Mouse (Mus musculus) heart, embryonic 11.5 days (tissue): ENCODE data around the gene Agpat3. TPM values are rescaled to one million over a fixed set of nuclear protein-coding genes. Genes with fewer than 3 reads are reported as not detected.
A peak's percentile ranks its signal among the peaks of the same experiment; 100 is the strongest.

Experiments used
- ATAC-seq: fragments of 200-750 bp; cut with Nextera tagmentation; replicated peaks from 2 replicates; pipeline ENCODE4 v1.8.0; 2017; ENCODE audit warnings: moderate library complexity; ENCODE audit not compliant: insufficient number of reproducible peaks, low FRiP score, low TSS enrichment
- H3K27ac ChIP-seq: fragments of 300-500 bp; sonication (generic); 2 replicates; pipeline ENCODE4 v1.5.1; 2014; ENCODE audit warnings: mild to moderate bottlenecking, low read depth, low read length
- H3K27me3 ChIP-seq: fragments of 300-500 bp; sonication (generic); 2 replicates; pipeline ENCODE4 v1.6.1; 2014; ENCODE audit warnings: mild to moderate bottlenecking, low read length, mixed read lengths; ENCODE audit not compliant: control insufficient read depth, insufficient read depth
- H3K36me3 ChIP-seq: fragments of 300-500 bp; sonication (generic); 2 replicates; pipeline ENCODE4 v1.6.1; 2014; ENCODE audit warnings: mild to moderate bottlenecking, low read length, moderate library complexity, mixed read lengths; ENCODE audit not compliant: control insufficient read depth, insufficient read depth
- H3K4me1 ChIP-seq: fragments of 300-500 bp; sonication (generic); 2 replicates; pipeline ENCODE4 v1.6.1; 2014; ENCODE audit warnings: low read length; ENCODE audit not compliant: control insufficient read depth, insufficient read depth
- H3K4me2 ChIP-seq: fragments of 300-500 bp; sonication (generic); 2 replicates; pipeline ENCODE4 v1.6.1; 2014; ENCODE audit warnings: mild to moderate bottlenecking, moderate library complexity
- H3K4me3 ChIP-seq: fragments of 300-500 bp; sonication (generic); 2 replicates; pipeline ENCODE4 v1.5.1; 2014; ENCODE audit warnings: low read depth, low read length
- H3K9ac ChIP-seq: fragments of 300-500 bp; sonication (generic); 2 replicates; pipeline ENCODE4 v1.6.1; 2014; ENCODE audit warnings: mild to moderate bottlenecking, low read depth, low read length, moderate library complexity
- H3K9me3 ChIP-seq: fragments of 300-500 bp; sonication (generic); replicated peaks from 2 replicates; pipeline ENCODE4 v1.6.1; 2016; ENCODE audit warnings: low read length; ENCODE audit not compliant: control insufficient read depth
- WGBS: fragments of 180-500 bp; shearing (Covaris S2); extraction: QIAGEN DNeasy Blood & Tissue Kit; methylation state at CpG from one replicate; pipeline ENCODE4 v1.1.7; 2014; ENCODE audit not compliant: insufficient replicate concordance; 5-methylcytosine and 5-hydroxymethylcytosine counted together
- polyA plus RNA-seq: library from polyadenylated mRNA; unstranded; fragments of >200 nt; fragmentation: Nextera tagmentation; extraction: Ambion mirVana; gene quantifications from 2 replicates; pipeline ENCODE4 v1.2.1, GENCODE M21; 2014

Agpat3 gene
- polyA plus RNA-seq, 1 experiment from 2014 or later: 36.1 TPM

- no peak for ATAC-seq
Measured at GRCm38 (mm10) chr10:78324556-78325164, 27.6 kb downstream of the Agpat3 start.

GRCm38 (mm10) chr10:78323214-78323880 is 28.9 kb downstream of the Agpat3 start:
- 35% methylated on average over 7 of the region's 7 CpGs for WGBS
- no peak overlapping the region for H3K4me2 ChIP-seq
- no peak overlapping the region for H3K27ac ChIP-seq

More at GRCm38 (mm10) chr10:78324556-78325164, 27.6 kb downstream of the Agpat3 start:
- Histone ChIP-seq H3K9ac (no peak overlapping the region), H3K4me2 (no peak overlapping the region), H3K4me1 (peaks cover 7% of the 10 kb centered on the region), H3K9me3 (no peaks in the 10 kb centered on the region), H3K27ac (no peak overlapping the region), H3K27me3 (no peaks in the 10 kb centered on the region), H3K36me3 (no peaks in the 10 kb centered on the region), H3K4me3 (no peak overlapping the region)
- 84% methylated on average over 6 of the region's 6 CpGs for whole genome bisulfite sequencing

GRCm38 (mm10) chr10:78322806-78323205 is 29.5 kb downstream of the Agpat3 start:
- Histone ChIP-seq H3K4me1 (peaks cover 7% of the 10 kb centered on the region), H3K9me3 (no peaks in the 10 kb centered on the region), H3K4me2 (no peak overlapping the region), H3K36me3 (no peaks in the 10 kb centered on the region), H3K9ac (no peak overlapping the region), H3K27me3 (no peaks in the 10 kb centered on the region), H3K4me3 (no peak overlapping the region), H3K27ac (no peak overlapping the region)
- no peak for ATAC-seq
- no CpG with 5 or more reads among the region's 1 CpGs for WGBS

More at GRCm38 (mm10) chr10:78323214-78323880, 28.9 kb downstream of the Agpat3 start:
- Histone ChIP-seq H3K9ac (no peak overlapping the region), H3K27me3 (no peaks in the 10 kb centered on the region), H3K9me3 (no peaks in the 10 kb centered on the region), H3K4me1 (peaks cover 7% of the 10 kb centered on the region), H3K36me3 (no peaks in the 10 kb centered on the region), H3K4me3 (no peak overlapping the region)
- ATAC-seq: no peak

GRCm38 (mm10) chr10:78321133-78321757 is 31.0 kb downstream of the Agpat3 start:
- Histone ChIP-seq H3K27me3 (no peaks in the 10 kb centered on the region), H3K4me3 (no peak overlapping the region), H3K4me2 (no peak overlapping the region), H3K4me1 (peaks cover 14% of the 10 kb centered on the region), H3K9me3 (no peaks in the 10 kb centered on the region), H3K27ac (no peak overlapping the region), H3K36me3 (no peaks in the 10 kb centered on the region), H3K9ac (no peak overlapping the region)
- ATAC-seq: no peak
- WGBS: 58% methylated on average over 3 of the region's 3 CpGs

GRCm38 (mm10) chr10:78320526-78320925 is 31.8 kb downstream of the Agpat3 start:
- ATAC-seq: no peak
- H3K4me2 ChIP-seq: no peak overlapping the region
- 88% methylated on average over 1 of the region's 1 CpGs for WGBS
- no peaks in the 10 kb centered on the region for H3K27me3 ChIP-seq
- H3K9ac ChIP-seq: no peak overlapping the region
- no peaks in the 10 kb centered on the region for H3K36me3 ChIP-seq
- H3K9me3 ChIP-seq: no peaks in the 10 kb centered on the region
- H3K27ac ChIP-seq: no peak overlapping the region
- H3K4me1 ChIP-seq: peaks cover 17% of the 10 kb centered on the region
- no peak overlapping the region for H3K4me3 ChIP-seq

- no peaks in the 10 kb centered on the region for H3K36me3 ChIP-seq
- no peak overlapping the region for H3K4me2 ChIP-seq
- no peak overlapping the region for H3K9ac ChIP-seq
- H3K4me3 ChIP-seq: no peak overlapping the region
- H3K27me3 ChIP-seq: no peaks in the 10 kb centered on the region
- H3K4me1 ChIP-seq: peaks cover 22% of the 10 kb centered on the region
- no peaks in the 10 kb centered on the region for H3K9me3 ChIP-seq
- WGBS: 86% methylated on average over 9 of the region's 9 CpGs
- H3K27ac ChIP-seq: no peak overlapping the region
- ATAC-seq: no peak
Measured at GRCm38 (mm10) chr10:78319940-78320339, 32.3 kb downstream of the Agpat3 start.

GRCm38 (mm10) chr10:78317270-78317923 is 34.9 kb downstream of the Agpat3 start:
- Histone ChIP-seq H3K9ac (no peak overlapping the region), H3K36me3 (no peaks in the 10 kb centered on the region), H3K27ac (no peak overlapping the region), H3K4me3 (no peak overlapping the region), H3K4me1 (peaks cover 16% of the 10 kb centered on the region), H3K9me3 (no peaks in the 10 kb centered on the region), H3K4me2 (no peak overlapping the region), H3K27me3 (no peaks in the 10 kb centered on the region)
- ATAC-seq: no peak
- 79% methylated on average over 11 of the region's 11 CpGs for WGBS

- Histone ChIP-seq H3K27ac (0 out of 2 replicates have a peak overlapping the region, but pooled peaks have one; percentile 15), H3K4me1 (peaks cover 16% of the 10 kb centered on the region), H3K9me3 (no peaks in the 10 kb centered on the region), H3K9ac (no peak overlapping the region), H3K4me3 (no peak overlapping the region), H3K27me3 (no peaks in the 10 kb centered on the region), H3K4me2 (no peak overlapping the region), H3K36me3 (no peaks in the 10 kb centered on the region)
- WGBS: 75% methylated on average over 15 of the region's 15 CpGs
- ATAC-seq: no peak
Measured at GRCm38 (mm10) chr10:78316228-78317087, 35.8 kb downstream of the Agpat3 start.
